Mouse (Mus musculus): Measurements from ENCODE around the gene Osr1. TPM values are rescaled to one million over a fixed set of nuclear protein-coding genes. Genes with fewer than 3 reads are reported as not detected.

Osr1 gene
- not detected for total RNA-seq (2023)

DNA sequence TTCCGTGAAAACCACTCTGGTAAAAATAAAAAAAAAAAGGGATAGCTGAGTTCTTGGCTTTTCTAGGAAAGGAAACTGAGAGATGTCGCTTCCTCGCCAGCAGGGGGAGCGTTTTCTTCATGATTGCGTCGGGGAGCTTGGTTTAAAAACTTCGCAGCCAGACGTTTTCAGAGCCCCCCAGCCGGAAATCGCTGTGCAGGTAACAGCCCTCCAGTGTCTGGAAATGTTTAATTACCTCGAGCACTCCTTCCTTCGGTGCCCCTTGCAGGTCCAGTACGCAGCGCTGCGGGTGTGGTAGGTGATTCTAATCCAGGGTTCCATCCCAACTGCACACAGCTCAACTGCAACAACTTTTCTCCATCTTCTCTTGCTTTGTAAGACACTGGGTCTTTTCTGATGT, at the start of gene Osr1:
Gene Osr1 (plus strand): TSS at position 146 of the 400 bp plus-strand sequence.

